Mouse (Mus musculus) MEL (cell line): Measurements from ENCODE around the gene Endov. TPM values are rescaled to one million over a fixed set of nuclear protein-coding genes. Genes with fewer than 3 reads are reported as not detected.

Source experiments
- DNase-seq: peaks from one replicate; pipeline ENCODE4 v3.0.0; 2011; ENCODE audit warnings: low read depth, low spot score
- H3K27ac ChIP-seq: 2 replicates; pipeline ENCODE4 v1.5.1; 2012; ENCODE audit warnings: low read depth, mild to moderate bottlenecking, control low read depth, low read length, moderate library complexity; ENCODE audit not compliant: control insufficient read depth
- H3K27me3 ChIP-seq, 2 experiments: fragments of 150-350 bp in 1 of 2; sonication (generic) in 1 of 2; 2 replicates each; pipeline ENCODE4 v1.6.1; 2012; ENCODE audit warnings: low read length in 2 of 2, mild to moderate bottlenecking in 2 of 2, improper control_type of control experiment in 1 of 2, moderate library complexity in 1 of 2; ENCODE audit not compliant: insufficient read depth in 2 of 2, control insufficient read depth in 1 of 2
- H3K36me3 ChIP-seq, 2 experiments: 2 replicates each; pipeline ENCODE4 v1.6.1; 2012 to 2014; ENCODE audit warnings: low read length in 2 of 2, improper control_type of control experiment in 1 of 2, inconsistent platforms in 1 of 2, mild to moderate bottlenecking in 1 of 2; ENCODE audit not compliant: insufficient read depth in 2 of 2, control insufficient read depth in 1 of 2
- H3K4me1 ChIP-seq, 2 experiments: fragments of 150-350 bp in 1 of 2; sonication (generic) in 1 of 2; 2 replicates each; pipeline ENCODE4 v1.6.1; 2012; ENCODE audit warnings: low read length in 2 of 2, improper control_type of control experiment in 1 of 2, mild to moderate bottlenecking in 1 of 2; ENCODE audit not compliant: insufficient read depth in 2 of 2, control insufficient read depth in 1 of 2
- H3K4me3 ChIP-seq, 2 experiments: fragments of 150-350 bp in 1 of 2; sonication (generic) in 1 of 2; 2 replicates each; pipeline ENCODE4 v1.5.1; 2012; ENCODE audit warnings: low read depth in 2 of 2, low read length in 2 of 2, mild to moderate bottlenecking in 2 of 2, moderate library complexity in 2 of 2, control low read depth in 1 of 2, improper control_type of control experiment in 1 of 2; ENCODE audit not compliant: control insufficient read depth in 1 of 2, insufficient read depth in 1 of 2
- H3K79me2 ChIP-seq: 2 replicates; pipeline ENCODE4 v1.6.1; 2012; ENCODE audit warnings: mild to moderate bottlenecking, low read length, moderate library complexity; ENCODE audit not compliant: control insufficient read depth, poor library complexity, insufficient read depth
- H3K9ac ChIP-seq: 2 replicates; pipeline ENCODE4 v1.6.1; 2012; ENCODE audit warnings: low read depth, mild to moderate bottlenecking, control low read depth, low read length, moderate library complexity; ENCODE audit not compliant: control insufficient read depth, poor library complexity, severe bottlenecking
- H3K9me3 ChIP-seq: fragments of 150-350 bp; sonication (generic); replicated peaks from 2 replicates; pipeline ENCODE4 v1.6.1; 2012; ENCODE audit warnings: mild to moderate bottlenecking, low read length, improper control_type of control experiment, moderate library complexity; ENCODE audit not compliant: insufficient read depth
- CHD1 ChIP-seq: IDR thresholded peaks from 2 replicates; pipeline ENCODE4 v1.6.1; 2012; ENCODE audit warnings: low read depth, mild to moderate bottlenecking, inconsistent platforms, low read length, improper control_type of control experiment
- CTCF ChIP-seq, 3 experiments: IDR thresholded peaks in 2 of 3; conservative IDR thresholded peaks in 1 of 3; 2 replicates each; pipeline ENCODE4 v1.5.1; 2011 to 2012; ENCODE audit warnings: low read length in 3 of 3, low read depth in 2 of 3, mild to moderate bottlenecking in 2 of 3, improper control_type of control experiment in 1 of 3, inconsistent platforms in 1 of 3, mixed read lengths in 1 of 3, moderate library complexity in 1 of 3; ENCODE audit not compliant: control insufficient read depth in 1 of 3, insufficient read depth in 1 of 3, poor library complexity in 1 of 3, severe bottlenecking in 1 of 3
- E2F4 ChIP-seq: IDR thresholded peaks from 2 replicates; pipeline ENCODE4 v1.6.1; 2011; ENCODE audit warnings: low read depth, low read length, improper control_type of control experiment, borderline replicate concordance
- ELF1 ChIP-seq: IDR thresholded peaks from 2 replicates; pipeline ENCODE4 v1.6.1; 2014; ENCODE audit warnings: low read depth, mild to moderate bottlenecking, inconsistent platforms, low read length, improper control_type of control experiment, moderate library complexity
- GABPA ChIP-seq: IDR thresholded peaks from 2 replicates; pipeline ENCODE4 v1.6.1; 2012; ENCODE audit warnings: low read depth, mild to moderate bottlenecking, inconsistent platforms, low read length, improper control_type of control experiment, moderate library complexity
- GATA1 ChIP-seq: IDR thresholded peaks from 2 replicates; pipeline ENCODE4 v1.6.1; 2011; ENCODE audit warnings: low read depth, low read length, improper control_type of control experiment
- JUND ChIP-seq: IDR thresholded peaks from 2 replicates; pipeline ENCODE4 v1.6.1; 2011; ENCODE audit warnings: low read depth, mild to moderate bottlenecking, improper control_type of control experiment, low read length
- MAZ ChIP-seq: IDR thresholded peaks from 2 replicates; pipeline ENCODE4 v1.6.1; 2012; ENCODE audit warnings: low read depth, mild to moderate bottlenecking, inconsistent platforms, low read length, improper control_type of control experiment
- MEF2A ChIP-seq: IDR thresholded peaks from 2 replicates; pipeline ENCODE4 v1.6.1; 2014; ENCODE audit warnings: low read depth, mild to moderate bottlenecking, inconsistent platforms, low read length, improper control_type of control experiment; ENCODE audit not compliant: poor library complexity, insufficient replicate concordance, severe bottlenecking; ENCODE audit errors: extremely low read depth
- NELFE ChIP-seq: IDR thresholded peaks from 2 replicates; pipeline ENCODE4 v1.6.1; 2011; ENCODE audit warnings: low read depth, low read length, improper control_type of control experiment
- NRF1 ChIP-seq: IDR thresholded peaks from 2 replicates; pipeline ENCODE4 v1.6.1; 2014; ENCODE audit warnings: low read depth, mild to moderate bottlenecking, inconsistent platforms, low read length, improper control_type of control experiment, moderate library complexity; ENCODE audit not compliant: poor library complexity, insufficient read depth, severe bottlenecking
- POLR2AphosphoS2 ChIP-seq: IDR thresholded peaks from 2 replicates; pipeline ENCODE4 v1.6.1; 2011; ENCODE audit warnings: low read length, improper control_type of control experiment
- POLR2AphosphoS5 ChIP-seq: IDR thresholded peaks from 2 replicates; pipeline ENCODE4 v1.6.1; 2012; ENCODE audit warnings: low read depth, borderline replicate concordance, mild to moderate bottlenecking, inconsistent platforms, low read length, moderate library complexity, mixed read lengths
- RCOR1 ChIP-seq: IDR thresholded peaks from 2 replicates; pipeline ENCODE4 v1.6.1; 2012; ENCODE audit warnings: low read depth, mild to moderate bottlenecking, inconsistent platforms, low read length, improper control_type of control experiment
- SMC3 ChIP-seq: IDR thresholded peaks from 2 replicates; pipeline ENCODE4 v1.6.1; 2011; ENCODE audit warnings: low read depth, low read length, improper control_type of control experiment
- TBP ChIP-seq: IDR thresholded peaks from 2 replicates; pipeline ENCODE4 v1.8.0; 2011; ENCODE audit warnings: low read depth, low read length, improper control_type of control experiment
- TCF12 ChIP-seq: IDR thresholded peaks from 2 replicates; pipeline ENCODE4 v1.6.1; 2014; ENCODE audit warnings: low read depth, mild to moderate bottlenecking, inconsistent platforms, low read length, improper control_type of control experiment, moderate library complexity
- UBTF ChIP-seq: IDR thresholded peaks from 2 replicates; pipeline ENCODE4 v1.6.1; 2012; ENCODE audit warnings: low read depth, mild to moderate bottlenecking, inconsistent platforms, low read length, improper control_type of control experiment, moderate library complexity, borderline replicate concordance; ENCODE audit not compliant: insufficient read depth
- polyA plus RNA-seq, 2 experiments: library from polyadenylated mRNA; stranded (reverse) in 1 of 2; unstranded in 1 of 2; fragments of >175 nt in 1 of 2; fragments of >200 nt in 1 of 2; gene quantifications; 2 replicates each; pipeline versions ENCODE4 v1.2.1 to v1.2.4; 2012; ENCODE audit warnings: low replicate concordance in 2 of 2, low read depth in 1 of 2; ENCODE audit not compliant: insufficient read length in 2 of 2, insufficient read depth in 1 of 2, missing spikeins in 1 of 2
- total RNA-seq: library from RNA; depleted of rRNA; stranded (reverse); fragments of 300-350 nt; gene quantifications from 2 replicates; pipeline ENCODE4 v1.2.3, GENCODE M21; 2012

Endov gene
- total and polyA plus RNA-seq, 3 experiments = 16.8 to 19.5 TPM; not detected in 1

GRCm38 (mm10) chr11:119552902-119553802 is 62.0 kb downstream of the Endov start:
- Histone ChIP-seq H3K27me3 (peaks cover 0 to 3% of the 10 kb centered on the region in 2 experiments; a peak in 3 of 4 replicates), H3K27ac (no peak overlapping the region), H3K4me1 (no peaks in the 10 kb centered on the region), H3K9ac (no peak overlapping the region), H3K9me3 (no peaks in the 10 kb centered on the region), H3K36me3 (no peaks in the 10 kb centered on the region), H3K4me3 (no peak overlapping the region), H3K79me2 (no peaks in the 10 kb centered on the region)
- DNase-seq = no peak
- TF ChIP-seq POLR2AphosphoS2 = no peak
- no peak for TF ChIP-seq MEF2A
- TF ChIP-seq MAZ = no peak
- no peak for TF ChIP-seq POLR2AphosphoS5
- no peak for TF ChIP-seq NRF1
- TF ChIP-seq NELFE = no peak
- TF ChIP-seq UBTF = no peak
- no peak for TF ChIP-seq GABPA
- TF ChIP-seq GATA1 = no peak
- TF ChIP-seq JUND = no peak
- no peak for TF ChIP-seq SMC3
- TF ChIP-seq ELF1 = no peak
- no peak for TF ChIP-seq CTCF (IDR thresholded peaks at IDR 0.05 in 2 of 3, conservative IDR thresholded peaks at IDR 0.05 in 1 of 3; ENCODE audit: control insufficient read depth in 1 of 3, insufficient read depth in 1 of 3, low read depth in 2 of 3, low read length in 3 of 3, poor library complexity in 1 of 3, severe bottlenecking in 1 of 3)
- no peak for TF ChIP-seq TCF12
- TF ChIP-seq CHD1 = no peak

- no peaks in the 10 kb centered on the region for H3K79me2 ChIP-seq
- TF ChIP-seq TBP (no peak), ELF1 (no peak), E2F4 (no peak), RCOR1 (no peak), TCF12 (no peak)
Measured at GRCm38 (mm10) chr11:119554706-119555105, 63.6 kb downstream of the Endov start.

More at GRCm38 (mm10) chr11:119554706-119555105, 63.6 kb downstream of the Endov start:
- H3K4me3 ChIP-seq = no peak overlapping the region
- no peaks in the 10 kb centered on the region for H3K9me3 ChIP-seq
- H3K27me3 ChIP-seq = peaks cover 0 to 3% of the 10 kb centered on the region in 2 experiments; a peak in 3 of 4 replicates
- no peak overlapping the region for H3K9ac ChIP-seq
- H3K4me1 ChIP-seq = no peaks in the 10 kb centered on the region
- H3K36me3 ChIP-seq = no peaks in the 10 kb centered on the region
- no peak for DNase-seq
- H3K27ac ChIP-seq = no peak overlapping the region
